Mouse (Mus musculus) stomach, postnatal 0 days (tissue): ENCODE measurements around the gene Ptprm.

Experiments used
- CTCF ChIP-seq: IDR thresholded peaks from 2 replicates; pipeline ENCODE4 v1.5.1; 2016; ENCODE audit warnings: antibody characterized with exemption, low read depth, mild to moderate bottlenecking, moderate library complexity
- EP300 ChIP-seq: optimal IDR thresholded peaks from 2 replicates; pipeline ENCODE3; 2016; ENCODE audit warnings: antibody characterized with exemption

DNA sequence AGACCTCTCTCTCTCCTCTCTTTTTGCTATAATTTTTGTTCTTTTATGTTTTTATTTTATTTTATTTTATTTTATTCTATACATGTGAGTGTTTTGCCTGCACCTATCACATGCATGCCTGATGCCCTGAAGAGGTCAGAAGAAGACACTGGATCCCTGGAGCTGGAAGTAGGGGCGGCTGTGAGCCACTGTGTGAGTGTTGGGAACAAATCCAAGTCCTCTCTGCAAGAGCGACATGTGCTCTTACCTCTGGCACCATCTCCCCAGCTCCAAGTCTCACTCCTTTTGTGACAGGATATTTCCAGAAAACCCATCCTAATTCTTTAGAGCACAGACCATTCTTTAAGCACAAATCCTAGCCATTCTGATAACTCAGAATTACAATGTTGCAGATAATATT lies 372.6 kb downstream of the Ptprm start:
- TF ChIP-seq CTCF (no peak), EP300 (no peak)
